Mouse (Mus musculus): ENCODE data around the gene Cd28.

The Cd28 gene

DNA sequence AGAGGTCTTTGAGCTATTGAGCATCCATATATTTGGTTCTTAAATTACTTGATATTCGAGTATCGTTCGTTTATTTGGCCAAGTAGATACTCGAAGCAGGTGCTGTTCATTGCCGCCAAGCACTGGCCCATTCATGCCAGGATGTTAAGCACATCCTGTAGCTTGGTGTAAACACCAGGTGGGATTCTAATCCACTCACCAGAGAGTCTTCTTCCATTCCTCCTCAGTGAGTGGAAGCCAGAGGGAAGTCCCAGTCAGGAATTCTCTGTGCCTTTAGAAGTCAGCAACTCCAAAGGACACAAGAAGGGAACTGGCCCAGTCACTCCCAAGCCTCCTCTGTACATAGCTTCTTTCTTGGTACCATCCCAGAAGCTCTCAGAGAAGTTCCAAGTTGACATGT is at the start of gene Cd28:
TSS of gene Cd28 (plus strand) at position 234 of the 400 bp plus-strand sequence.
- peak; percentile 67 for DNase-seq (ENCODE audit: low read depth, low spot score)

DNA sequence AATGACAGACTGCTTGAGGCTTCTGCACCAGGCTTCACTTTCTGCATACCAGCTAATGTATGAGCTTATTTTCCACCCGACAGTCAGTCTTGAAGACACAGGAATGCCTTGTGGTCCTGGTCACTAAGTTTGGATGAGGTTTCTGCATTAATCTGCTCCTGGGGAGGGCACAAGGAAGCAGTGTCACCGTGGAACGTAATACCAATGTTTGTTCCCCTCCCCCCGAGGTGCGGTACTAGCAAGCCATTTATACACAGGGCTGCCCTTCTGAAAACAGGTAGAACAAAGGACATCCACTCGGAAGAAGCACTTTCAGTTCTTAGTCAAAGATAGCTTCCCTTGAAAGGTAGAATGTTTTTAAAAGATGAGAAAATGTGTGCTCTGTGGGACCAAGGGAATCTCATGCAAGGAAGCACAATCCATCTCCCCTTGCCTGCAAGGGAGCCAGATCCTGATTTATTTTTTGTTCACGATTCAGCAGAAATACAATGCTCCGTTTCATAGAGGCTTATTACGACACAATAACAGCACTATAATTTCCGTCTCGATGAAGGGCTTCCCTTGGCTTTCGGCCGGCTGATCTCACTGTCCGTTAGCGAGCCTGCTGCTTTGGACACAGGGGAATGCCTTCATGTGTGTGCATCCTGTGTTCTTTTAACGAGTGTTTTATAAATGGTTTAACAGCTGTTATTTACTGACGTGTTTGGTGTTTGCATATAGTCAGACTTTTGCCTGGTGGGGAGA is 48.6 kb upstream of the Cd28 start:
- peak; percentile 57 for DNase-seq (ENCODE audit: low read depth, low spot score)

DNA sequence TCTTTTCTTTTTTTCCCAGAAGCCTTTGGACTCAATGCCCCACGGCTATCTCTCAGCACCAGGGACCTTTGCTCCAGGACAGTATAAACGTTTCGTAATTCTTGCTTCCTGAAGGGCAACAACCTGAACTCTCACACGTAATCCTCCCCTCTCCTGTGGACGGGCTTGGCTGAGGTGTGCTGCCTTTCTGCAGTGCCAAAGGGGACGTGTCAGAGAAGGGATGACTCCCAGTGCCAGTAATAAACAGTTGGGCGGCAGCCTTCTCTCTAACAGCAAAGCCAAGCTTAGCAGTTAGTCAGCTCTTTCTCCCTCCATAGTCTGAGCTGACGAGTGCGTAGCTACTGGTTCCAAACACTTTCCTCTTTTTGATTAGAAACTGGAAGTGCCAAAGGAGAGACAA is 47.6 kb upstream of the Cd28 start:
- peak; percentile 92 for DNase-seq (ENCODE audit: low read depth, low spot score)

DNA sequence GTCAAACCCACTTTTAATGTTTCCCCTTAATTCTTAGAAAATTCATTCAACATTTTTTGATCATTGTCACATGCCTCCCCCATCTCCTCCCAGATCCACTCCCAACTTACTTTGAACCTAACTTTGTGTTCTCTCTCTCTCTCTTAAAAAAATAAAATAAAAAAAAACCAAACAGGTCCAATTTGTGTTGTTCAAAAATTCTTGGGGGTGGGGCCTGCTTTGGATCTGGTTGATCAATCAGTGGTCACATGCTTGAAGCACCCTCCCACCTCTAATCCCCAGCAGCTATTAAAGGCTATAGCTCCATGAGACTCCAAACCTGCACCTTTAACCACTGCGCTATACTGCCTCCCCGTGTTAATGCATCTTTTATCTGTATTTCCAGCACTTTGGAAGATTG is 46.9 kb upstream of the Cd28 start:
- no peak for DNase-seq (ENCODE audit: low read depth, low spot score)

DNA sequence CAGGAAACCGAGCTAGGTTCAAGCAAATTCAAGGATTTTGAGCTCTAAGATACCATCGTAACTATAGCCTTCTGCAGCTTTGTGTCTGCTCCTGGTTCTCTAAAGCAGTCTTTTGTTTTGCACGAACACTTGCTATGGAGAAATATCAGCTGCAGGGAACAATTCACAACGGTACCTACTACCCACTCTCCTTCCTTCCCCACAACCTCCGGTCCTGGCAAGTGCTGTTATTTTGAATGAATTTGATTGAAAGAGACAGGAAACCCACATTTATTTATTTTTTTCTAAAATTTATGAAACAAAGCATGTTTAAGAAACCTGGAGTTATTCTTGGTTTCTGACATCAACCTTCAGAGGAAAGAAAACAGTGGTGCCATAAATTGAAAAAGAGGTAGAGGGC is 46.4 kb upstream of the Cd28 start:
- DNase-seq (ENCODE audit: low read depth, low spot score), result no peak

DNA sequence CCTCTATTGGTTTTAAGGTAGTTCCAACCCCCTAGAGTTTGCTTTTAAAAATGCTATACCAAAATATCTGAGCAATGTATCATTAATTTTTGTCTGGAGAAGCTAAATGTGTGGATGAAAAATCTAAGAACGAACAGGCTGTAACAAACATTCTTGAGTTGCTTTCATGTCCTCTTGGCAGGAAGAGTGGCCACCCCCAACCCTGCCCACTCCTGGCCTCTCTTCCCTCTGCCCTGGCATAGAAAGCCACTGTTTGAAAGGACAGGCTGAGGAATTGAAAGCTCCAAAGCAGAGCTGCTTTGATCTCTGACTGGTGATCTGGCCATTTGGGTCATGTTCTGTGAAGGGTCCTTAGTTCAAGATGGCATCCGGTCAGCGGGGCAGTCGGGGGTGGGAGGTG is 32.8 kb upstream of the Cd28 start:
- no peak for DNase-seq (ENCODE audit: low read depth, low spot score)

DNA sequence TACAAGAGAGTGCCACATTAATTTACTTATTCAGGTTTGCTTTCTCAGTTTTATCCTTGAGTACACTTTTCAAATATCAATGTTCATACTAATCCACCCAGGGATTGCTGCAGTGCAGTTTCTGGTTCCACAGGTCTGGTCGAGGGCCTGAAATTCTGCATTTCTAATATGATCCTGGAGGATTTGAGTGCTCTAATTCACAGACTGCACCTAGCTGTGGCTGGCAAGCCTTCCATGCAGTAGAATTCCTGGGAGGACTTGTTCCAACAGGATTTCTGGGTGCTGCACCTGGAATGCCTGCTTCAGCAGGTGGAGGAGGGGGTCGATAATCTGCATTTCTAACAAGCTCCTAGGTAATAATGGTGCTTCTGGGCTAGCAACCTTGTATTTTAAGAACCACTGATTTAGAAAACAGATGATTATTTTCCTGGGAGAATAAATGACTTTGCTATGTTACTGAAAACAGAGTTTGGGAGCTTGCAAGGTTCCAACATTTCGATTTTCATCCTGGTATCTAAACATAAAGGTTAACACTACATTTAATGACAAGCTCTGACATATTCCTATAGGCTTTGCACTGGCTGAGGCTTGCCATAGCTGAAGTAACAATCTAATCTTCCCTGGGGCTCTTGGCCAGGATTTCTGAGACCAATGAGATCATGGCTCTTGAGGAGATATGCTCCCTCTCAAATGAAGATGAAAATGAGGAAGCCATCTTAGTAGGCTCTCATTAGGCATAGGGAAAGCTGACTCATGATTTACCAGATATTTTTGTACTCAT is 20.3 kb upstream of the Cd28 start:
- DNase-seq (ENCODE audit: low read depth, low spot score), result no peak

DNA sequence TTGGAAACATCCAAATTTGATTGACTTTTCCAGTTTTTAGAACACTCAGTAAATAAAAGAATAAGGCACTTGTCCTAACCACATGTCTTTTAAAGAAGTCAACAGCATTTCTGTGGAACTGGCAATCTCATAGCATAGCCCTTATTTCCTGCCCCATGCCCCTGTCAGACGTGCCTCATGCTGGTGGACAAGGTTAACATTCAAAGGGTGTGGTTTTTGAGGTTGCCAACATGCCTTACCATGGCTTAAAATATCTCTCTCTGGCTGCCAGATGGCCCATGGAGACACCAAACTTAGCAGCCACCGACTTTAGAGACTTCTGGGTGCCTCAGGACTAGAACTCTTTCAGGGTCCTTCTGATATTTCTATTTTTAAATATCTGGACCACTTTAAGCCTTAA is 14.0 kb upstream of the Cd28 start:
- peak; percentile 61 for DNase-seq (ENCODE audit: low read depth, low spot score)

DNA sequence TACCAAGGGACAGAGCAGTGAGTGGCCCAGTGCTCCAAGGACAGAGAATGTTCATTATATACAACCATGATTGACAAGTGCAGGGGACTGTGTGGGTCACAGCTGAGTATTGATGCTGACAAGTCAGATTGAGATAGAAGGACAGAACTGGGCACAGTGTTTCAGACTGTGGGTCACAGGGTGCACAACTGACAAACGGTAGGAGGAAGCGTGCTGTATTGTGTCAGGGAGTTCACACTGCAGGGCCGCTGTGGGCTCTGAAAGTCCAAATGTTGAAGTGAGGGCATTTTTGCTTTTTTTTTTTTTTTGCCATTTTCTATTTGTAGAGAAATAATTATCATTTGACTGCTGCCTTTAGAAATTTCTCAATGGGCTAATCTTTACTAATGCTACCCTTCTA is 3.4 kb upstream of the Cd28 start:
- no peak for DNase-seq (ENCODE audit: low read depth, low spot score)

DNA sequence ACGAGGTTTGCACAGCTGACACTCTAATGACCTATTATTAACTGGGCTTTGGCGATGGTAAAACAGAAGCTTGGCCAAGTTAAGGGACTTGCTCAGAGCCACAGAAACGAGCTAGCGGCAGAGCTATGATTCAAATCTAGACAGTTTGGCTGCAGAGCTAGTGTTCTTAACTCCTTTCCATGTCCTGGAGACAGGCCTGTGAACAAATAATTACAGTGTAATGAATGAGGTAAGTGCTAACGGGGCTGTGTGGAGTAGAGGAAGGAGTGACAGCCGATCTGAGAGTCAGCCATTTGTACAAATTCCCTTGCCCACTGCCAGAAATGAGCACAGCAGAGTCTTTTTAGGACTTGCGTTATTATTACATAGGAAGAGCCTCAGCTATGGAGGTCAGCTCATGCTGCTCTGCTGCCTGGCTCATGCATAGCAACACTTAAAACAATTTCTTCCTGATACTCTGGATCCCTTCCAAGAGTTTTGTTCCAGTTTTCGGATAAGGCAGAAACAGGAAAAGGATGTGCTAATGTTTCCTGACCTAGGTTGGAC is 876 bp upstream of the Cd28 start:
- DNase-seq (ENCODE audit: low read depth, low spot score), result peak; percentile 70

DNA sequence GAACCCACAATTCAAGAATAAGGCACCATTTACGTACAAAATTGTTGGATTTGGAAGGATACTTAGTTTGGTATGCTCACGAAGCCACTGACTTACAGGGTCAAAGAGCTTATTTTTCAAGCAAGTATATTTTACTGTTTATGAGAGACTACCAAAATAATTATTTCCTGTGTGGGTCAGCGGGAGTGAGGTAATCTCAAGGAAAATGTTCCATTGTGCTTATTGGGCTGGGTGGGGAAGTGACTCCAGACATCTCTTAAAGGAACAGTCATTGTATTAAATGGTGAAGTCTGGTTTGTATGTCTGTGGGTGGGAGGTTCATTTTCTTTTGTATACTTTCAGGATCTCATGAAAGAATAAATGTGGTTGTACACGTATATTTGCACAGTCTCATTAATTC is 2.0 kb downstream of the Cd28 start:
- no peak for DNase-seq (ENCODE audit: low read depth, low spot score)

DNA sequence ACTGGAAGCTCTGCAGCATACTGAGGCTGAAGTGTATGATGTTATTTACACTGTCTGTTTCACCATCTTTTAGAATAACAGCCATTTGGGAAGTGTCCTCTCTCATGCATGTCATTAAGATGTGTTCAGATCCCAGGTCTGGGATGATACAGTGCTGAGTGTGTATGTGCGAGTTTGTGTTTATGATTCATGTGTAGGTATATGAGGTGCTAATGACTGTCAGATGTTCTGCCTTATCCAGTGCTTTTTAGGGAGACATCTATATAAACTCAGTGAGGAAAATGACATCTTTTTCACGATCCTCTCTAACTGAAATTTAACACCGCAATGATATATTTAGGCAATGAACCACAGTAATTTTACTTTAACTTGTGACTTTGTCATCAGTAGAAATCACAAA is 7.0 kb downstream of the Cd28 start:
- no peak for DNase-seq (ENCODE audit: low read depth, low spot score)

DNA sequence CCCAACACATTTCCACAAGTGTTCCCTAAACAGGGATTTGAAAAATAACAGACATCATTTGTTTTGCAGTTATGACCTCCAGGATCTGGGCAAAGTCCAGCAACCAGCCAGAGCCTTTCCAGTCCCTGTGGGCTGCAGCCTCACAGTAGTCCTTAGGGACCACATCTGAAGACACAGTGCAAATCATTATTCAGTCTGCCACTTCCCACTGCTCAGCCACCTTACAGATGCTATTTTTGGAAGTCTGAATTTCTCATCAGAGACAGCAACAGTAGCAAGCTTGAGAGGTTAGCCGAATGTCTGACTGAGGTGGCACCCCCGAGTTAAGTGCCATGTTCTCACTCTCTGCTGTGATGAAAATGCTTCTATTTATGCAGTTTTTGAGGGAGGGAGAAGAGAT is 15.3 kb downstream of the Cd28 start:
- no peak for DNase-seq (ENCODE audit: low read depth, low spot score)

DNA sequence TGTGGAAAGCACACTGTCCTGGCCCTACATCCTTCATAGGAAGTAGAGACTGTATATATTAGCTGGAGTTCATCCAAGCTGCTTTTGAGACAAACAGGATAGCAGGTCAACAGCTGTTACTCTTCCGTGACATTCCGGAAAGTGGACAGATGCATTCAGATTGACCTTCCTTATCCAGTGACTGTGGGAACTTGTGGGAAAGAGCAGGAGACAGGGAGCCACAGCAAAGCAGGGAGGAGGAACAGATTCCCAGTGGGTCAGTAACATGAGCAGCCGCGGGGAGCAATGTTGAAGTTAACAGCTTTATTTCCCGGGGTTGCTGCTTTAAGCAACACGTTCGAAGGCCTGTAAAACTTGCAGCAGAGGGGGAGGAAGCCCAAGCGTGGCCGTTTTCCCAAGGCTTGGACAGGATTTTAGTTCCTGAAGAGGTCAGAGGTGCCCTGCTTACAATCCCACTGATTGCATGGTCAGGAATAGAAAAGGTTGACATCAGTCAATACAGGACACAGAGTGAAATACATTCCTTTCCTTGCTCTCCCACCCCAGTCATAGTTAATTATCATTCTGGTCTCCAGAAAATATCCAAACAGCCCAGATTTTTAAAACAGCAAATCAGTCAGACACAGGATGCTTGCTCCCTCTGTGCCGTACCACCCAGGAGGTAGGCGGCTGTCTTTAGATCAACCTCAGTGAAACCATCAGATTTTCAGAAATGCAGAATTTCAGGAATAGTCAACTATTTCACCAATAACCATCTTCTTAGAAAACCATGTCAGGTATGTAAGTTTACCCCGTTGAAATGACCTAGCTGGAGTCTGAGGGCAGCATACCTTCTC is 18.7 kb downstream of the Cd28 start:
- peak; percentile 49 for DNase-seq (ENCODE audit: low read depth, low spot score)

DNA sequence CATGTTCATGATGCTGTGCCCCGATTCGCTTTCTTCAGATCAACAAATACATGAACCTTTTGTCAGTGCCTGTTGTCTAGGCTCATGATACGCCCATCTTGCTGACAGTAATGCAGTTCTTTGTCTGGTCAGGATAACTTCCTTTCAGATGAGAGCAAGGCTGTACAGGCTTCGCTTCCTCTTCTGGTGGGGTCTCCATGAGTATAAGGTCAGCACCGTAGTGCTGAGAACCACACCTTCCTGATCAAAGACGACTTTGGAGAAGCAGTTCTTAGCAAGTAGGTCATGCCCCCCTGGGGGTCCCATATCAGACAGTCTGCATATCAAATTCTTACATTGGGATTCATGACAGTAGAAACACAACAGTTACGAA is 19.3 kb downstream of the Cd28 start:
- no peak for DNase-seq (ENCODE audit: low read depth, low spot score)

DNA sequence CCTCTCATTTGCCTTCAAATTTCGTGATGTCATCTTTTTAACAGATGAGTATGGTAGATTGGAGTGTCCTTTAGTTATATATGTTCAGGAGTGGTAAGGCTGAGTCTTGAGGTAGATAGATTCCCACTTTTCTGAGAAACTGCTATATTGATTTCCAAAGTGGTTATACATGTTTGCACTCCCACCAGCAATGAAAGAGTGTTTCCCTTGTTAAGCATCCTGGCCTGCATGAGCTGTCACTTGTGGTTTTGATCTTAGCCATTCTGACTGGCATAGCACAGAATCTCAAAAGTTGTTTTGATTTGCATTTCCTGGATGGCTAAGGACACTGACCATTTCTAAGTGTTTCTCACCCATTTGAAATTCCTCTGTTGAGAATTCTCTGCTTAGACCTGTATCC is 27.7 kb downstream of the Cd28 start:
- DNase-seq (ENCODE audit: low read depth, low spot score), result no peak

DNA sequence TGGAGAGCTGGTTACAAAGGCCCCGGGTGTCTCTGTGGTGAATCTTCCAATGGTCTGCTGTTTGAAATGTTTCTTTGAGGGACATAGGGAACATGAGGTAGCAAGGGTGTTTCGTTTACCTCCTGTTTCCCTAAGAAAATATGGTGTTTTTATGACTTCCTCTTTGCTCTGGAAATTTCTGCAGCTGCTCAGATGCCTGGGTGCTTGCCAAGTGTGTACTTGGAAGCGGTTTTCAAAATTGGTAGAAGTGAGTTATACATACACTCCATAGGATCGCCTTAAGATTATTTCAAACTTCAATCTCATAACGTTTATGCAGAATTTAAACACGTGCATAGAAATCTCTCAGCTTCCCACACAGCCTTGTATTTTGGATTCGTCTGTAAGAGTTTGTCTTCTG is 29.1 kb downstream of the Cd28 start:
- peak; percentile 27 for DNase-seq (ENCODE audit: low read depth, low spot score)

DNA sequence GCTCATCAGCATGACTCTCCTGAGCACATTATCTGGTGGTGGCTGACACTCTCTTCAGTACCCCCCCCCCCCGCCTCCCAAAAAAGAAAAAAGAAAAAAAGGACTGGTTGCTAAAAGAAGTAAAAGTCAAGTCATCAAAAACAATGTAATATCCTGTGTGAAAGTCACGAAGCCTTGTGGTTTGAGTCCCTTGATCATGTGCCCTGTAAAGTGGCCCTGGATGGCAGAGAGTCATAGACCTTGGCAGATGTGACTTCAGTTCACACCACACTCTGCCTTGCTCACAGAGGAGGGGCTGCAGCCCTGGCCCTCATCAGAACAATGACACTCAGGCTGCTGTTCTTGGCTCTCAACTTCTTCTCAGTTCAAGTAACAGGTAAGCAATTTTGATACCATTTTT is 29.6 kb downstream of the Cd28 start:
- DNase-seq (ENCODE audit: low read depth, low spot score), result peak; percentile 15

DNA sequence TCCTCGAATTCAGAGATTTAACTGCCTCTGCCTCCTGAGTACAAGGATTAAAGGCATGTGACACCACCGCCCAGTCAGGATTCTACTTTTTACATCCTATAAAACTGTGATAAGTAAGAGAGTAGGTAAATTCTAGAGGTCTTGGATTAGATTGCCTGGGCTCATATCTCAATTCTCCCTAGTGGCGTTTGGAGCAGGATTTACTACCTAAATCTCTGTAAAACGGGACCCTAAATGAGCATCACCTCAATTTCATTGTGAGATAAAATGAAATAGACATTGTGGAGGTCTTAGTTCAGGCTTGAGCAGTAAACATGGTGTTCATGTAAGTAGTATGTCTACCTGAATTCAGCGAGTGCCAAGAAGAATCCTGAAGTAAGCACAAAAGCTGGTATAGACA is 30.3 kb downstream of the Cd28 start:
- no peak for DNase-seq (ENCODE audit: low read depth, low spot score)

DNA sequence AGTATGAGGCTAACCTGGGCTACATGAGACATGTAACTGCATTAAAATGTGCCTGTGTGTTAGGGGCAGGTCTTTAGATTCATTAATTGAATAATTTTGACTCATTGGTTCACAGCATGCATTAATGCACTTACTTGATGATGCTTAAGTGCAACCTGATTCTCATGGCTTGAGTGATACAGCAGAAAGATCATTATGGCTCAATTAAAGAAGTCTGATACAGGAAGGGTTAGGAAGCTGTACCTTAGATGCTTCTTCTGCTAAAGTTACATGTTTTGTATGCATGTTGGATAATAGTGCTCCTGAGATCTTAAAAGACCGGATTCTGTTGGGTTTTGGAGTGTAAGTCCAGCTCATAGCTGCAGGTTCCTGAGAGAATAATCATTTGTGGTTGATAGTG is 31.7 kb downstream of the Cd28 start:
- no peak for DNase-seq (ENCODE audit: low read depth, low spot score)

DNA sequence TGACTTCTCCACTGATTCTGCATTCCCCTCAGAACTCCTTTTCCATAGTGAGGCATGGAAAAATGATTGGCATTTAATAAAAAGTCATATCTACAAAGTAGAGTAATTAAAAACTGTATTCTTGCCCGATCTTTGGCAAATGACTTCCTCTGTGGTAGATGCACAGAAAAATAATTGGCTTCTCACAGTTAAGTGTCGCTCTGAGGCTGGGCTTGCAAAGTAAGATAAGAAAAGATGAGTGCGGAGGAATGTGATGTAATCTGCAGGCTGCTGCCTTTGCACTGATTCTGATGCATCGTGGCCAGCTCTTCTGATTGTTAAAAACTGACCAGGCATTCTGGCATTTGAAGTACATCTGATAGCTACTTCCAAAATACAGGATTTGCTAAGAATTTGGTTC is 32.3 kb downstream of the Cd28 start:
- DNase-seq (ENCODE audit: low read depth, low spot score), result no peak

DNA sequence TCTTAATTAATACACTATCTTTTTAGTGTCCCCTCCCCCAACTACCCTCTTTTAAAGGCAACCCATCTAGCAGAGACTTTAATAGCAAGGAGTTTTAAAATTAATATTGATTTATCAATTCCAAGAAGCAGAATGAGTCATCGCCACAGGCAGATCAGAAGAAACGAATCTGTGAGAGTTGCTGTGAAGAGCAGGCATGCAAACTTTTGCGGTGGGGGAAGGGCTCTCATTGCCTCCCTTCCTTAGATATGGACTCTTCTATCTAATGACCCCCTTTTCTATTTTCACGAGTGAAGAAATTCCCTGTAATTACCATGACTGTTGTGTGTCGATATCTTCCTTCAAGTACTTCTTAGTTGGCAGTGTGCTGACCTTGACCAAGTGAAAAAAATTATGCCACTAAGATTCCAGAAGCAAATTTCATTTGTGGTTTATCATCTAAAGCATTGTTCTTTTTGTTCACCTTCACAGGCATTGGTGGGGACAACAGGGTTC is 32.8 kb downstream of the Cd28 start:
- no peak for DNase-seq (ENCODE audit: low read depth, low spot score)

Data from skeletal muscle tissue, adult 2 months (tissue).